Mouse (Mus musculus): ENCODE data around the gene Ahcyl2. TPM values are rescaled to one million over a fixed set of nuclear protein-coding genes. Genes with fewer than 3 reads are reported as not detected.
"Not testable (repeated sequence)": the region's sequence is repeated elsewhere in the genome, so short reads cannot be mapped to it uniquely, and the experiment has no call there.

The Ahcyl2 gene
- polyA plus RNA-seq, 1 experiment: 69.7 TPM

DNA sequence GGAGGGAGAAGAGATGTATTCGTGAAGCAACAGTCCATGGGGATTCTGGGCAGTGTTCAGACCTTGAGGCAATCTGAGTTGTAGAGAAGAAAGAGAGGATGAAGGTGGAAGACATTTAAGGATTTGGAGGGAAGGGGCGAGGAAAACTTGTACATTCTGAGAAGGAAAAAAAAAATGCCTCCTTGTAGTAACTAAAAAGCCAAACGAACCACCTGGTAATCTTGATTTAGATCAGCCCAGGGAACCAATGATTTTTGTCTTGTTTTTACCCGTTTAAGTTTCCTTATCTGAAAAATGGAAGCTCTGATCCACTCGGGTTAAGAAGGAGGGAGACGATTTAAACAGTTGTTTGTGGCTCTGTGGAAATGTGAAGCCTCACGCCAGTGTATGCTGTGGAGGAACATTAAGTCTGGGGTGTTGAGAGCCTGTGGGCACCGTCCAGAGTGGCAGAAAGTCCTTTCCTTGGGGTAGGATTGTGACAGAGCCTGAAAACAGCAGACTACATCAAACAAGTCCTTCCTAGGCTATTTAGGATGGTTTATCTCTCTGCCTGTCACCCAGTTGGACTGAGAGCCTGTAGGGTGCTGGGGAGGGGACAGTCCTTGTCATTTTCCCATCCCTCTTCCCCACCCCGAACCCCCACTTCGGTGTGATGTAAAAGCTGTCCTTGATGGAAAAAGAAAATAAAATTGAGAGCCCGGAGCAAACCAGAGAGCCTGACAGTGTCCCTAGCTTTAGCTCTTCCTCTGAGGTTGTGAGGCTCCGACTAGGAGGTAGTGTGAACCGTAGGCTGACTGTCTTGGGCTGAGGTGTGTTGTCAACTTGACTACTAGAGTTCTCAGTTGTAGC is 31.0 kb upstream of the Ahcyl2 start:
- Histone ChIP-seq H3K4me3 (replicated peaks; ENCODE audit: extremely low read depth, low read depth, low read length) (peak overlapping the region; percentile 72), H3K4me1 (ENCODE audit: control insufficient read depth, insufficient read depth, low read length) (peaks cover 7% of the 10 kb centered on the region)
- WGBS: 15% methylated on average over 13 of the region's 13 CpGs
- no peak for DNase-seq
- TF ChIP-seq POLR2A (IDR thresholded peaks at IDR 0.05; ENCODE audit: borderline replicate concordance, extremely low read depth, low read depth, low read length) (no peak), CTCF (IDR thresholded peaks at IDR 0.05; ENCODE audit: insufficient read depth, low read length) (no peak)

DNA sequence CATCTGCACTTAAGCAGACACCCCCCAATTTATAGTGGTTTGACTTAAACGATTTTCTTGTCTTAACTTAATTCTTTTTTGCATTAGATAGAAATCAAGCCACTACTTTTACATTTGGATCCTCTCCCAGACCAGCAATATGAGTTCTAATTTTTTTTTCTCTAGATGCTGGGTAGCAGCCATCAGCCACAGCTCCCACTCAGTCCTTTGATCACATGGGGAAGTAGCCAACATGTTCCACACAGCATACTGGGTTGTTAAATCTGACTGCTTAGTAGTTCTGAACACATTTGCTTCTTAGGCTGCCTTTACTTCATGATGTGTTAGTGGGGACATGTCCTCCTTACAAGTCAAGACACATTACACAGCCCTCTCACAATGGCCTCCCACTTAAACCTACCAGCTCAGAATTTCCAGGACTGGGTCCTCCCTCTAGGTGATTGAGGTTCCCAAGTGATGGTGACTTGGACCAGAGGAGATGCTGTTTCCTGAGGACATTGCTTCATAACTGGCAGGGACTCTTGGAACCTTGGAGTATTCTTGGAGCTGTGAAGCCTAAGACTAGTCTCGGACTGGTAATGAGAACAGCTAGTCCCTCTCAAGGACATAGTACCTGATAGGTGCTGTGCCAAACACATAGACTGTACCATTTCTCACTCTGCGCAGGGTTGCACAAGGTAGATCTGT is 16.2 kb upstream of the Ahcyl2 start:
- H3K4me3 ChIP-seq (replicated peaks; ENCODE audit: extremely low read depth, low read depth, low read length): no peak overlapping the region
- DNase-seq: no peak
- no peak for TF ChIP-seq CTCF (IDR thresholded peaks at IDR 0.05; ENCODE audit: insufficient read depth, low read length)
- TF ChIP-seq POLR2A (IDR thresholded peaks at IDR 0.05; ENCODE audit: borderline replicate concordance, extremely low read depth, low read depth, low read length): no peak
- no peaks in the 10 kb centered on the region for H3K4me1 ChIP-seq (ENCODE audit: control insufficient read depth, insufficient read depth, low read length)
- 76% methylated on average over 3 of the region's 3 CpGs for WGBS

DNA sequence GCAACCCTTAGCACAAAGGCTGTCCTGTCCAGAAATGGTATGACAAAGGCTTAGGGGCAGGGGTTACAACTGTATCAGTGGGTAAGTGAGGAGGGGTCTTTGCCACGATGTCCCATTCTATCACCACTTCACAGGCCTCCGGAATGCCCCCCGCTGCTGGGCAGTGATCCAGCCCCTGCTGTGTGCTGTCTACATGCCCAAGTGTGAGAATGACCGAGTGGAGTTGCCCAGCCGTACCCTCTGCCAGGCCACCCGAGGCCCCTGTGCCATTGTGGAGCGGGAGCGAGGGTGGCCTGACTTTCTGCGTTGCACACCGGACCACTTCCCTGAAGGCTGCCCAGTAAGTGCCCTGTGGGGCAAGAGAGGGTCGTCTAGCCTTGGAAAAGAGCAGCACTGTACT is 14.5 kb upstream of the Ahcyl2 start:
- no peak overlapping the region for H3K4me3 ChIP-seq (replicated peaks; ENCODE audit: extremely low read depth, low read depth, low read length)
- DNase-seq: no peak
- 88% methylated on average over 11 of the region's 11 CpGs for WGBS
- no peaks in the 10 kb centered on the region for H3K4me1 ChIP-seq (ENCODE audit: control insufficient read depth, insufficient read depth, low read length)
- TF ChIP-seq POLR2A (IDR thresholded peaks at IDR 0.05; ENCODE audit: borderline replicate concordance, extremely low read depth, low read depth, low read length) (no peak), CTCF (IDR thresholded peaks at IDR 0.05; ENCODE audit: insufficient read depth, low read length) (no peak)

DNA sequence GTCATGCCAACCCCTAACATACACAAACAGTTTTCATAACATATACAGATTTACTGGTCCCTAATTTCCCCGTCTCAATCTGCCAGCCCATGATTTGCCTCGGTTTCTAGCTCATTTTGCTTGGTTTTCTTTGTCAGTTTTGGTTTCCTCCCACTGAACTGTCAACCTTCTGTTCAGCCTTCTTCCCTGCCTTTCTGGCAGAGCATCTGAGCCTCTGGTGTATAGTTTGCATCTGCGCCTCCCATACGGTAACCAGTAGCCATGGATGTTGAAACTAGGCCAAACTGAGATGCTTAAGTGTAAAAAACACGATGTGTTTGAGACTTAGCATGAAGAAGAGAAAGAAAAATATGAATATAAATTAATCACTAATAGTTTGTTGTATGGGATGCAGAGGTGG is 11.8 kb upstream of the Ahcyl2 start:
- DNase-seq: no peak
- H3K4me1 ChIP-seq (ENCODE audit: control insufficient read depth, insufficient read depth, low read length): no peaks in the 10 kb centered on the region
- WGBS: 87% methylated on average over 5 of the region's 5 CpGs
- no peak for TF ChIP-seq POLR2A (IDR thresholded peaks at IDR 0.05; ENCODE audit: borderline replicate concordance, extremely low read depth, low read depth, low read length)
- no peak for TF ChIP-seq CTCF (IDR thresholded peaks at IDR 0.05; ENCODE audit: insufficient read depth, low read length)
- H3K4me3 ChIP-seq (replicated peaks; ENCODE audit: extremely low read depth, low read depth, low read length): no peak overlapping the region

DNA sequence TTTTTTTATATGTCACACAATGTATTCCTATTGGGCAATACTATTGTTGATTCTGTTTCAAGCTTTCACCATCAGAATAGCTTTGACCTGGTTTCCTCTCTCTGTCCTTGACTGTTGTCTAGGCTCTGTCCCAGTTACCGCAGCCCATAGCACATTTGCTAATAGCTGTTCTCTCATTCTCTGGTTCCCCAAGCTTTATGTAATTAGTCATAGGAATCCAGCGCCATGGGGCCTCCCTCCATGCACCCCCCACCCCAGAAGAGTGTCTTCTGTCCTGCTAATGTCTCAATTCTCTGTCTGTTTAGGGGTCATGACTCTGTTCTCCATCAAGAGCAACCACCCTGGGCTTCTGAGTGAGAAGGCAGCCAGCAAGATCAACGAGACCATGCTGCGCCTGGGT is 11.3 kb upstream of the Ahcyl2 start:
- WGBS: 92% methylated on average over 4 of the region's 4 CpGs
- H3K4me3 ChIP-seq (replicated peaks; ENCODE audit: extremely low read depth, low read depth, low read length): no peak overlapping the region
- no peaks in the 10 kb centered on the region for H3K4me1 ChIP-seq (ENCODE audit: control insufficient read depth, insufficient read depth, low read length)
- no peak for DNase-seq
- TF ChIP-seq CTCF (IDR thresholded peaks at IDR 0.05; ENCODE audit: insufficient read depth, low read length): no peak
- TF ChIP-seq POLR2A (IDR thresholded peaks at IDR 0.05; ENCODE audit: borderline replicate concordance, extremely low read depth, low read depth, low read length): no peak

DNA sequence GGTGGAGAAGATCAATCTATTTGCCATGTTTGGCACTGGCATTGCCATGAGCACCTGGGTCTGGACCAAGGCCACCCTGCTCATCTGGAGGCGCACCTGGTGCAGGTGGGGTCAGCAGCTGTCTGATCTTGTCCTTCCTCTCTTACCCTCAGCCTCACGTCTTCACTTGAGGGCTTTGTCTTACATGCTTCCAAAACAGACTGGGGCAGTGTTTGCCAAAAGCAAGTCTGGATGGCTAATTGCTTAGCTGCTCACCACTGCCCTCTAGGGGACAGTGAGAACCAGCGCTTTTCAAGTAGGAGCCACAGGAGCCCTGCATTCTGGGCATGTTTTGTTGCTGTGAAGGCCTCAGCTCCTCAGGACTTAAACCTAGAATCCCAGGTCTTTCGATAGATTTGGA is 9.4 kb upstream of the Ahcyl2 start:
- peak; percentile 68 for DNase-seq
- Histone ChIP-seq H3K4me3 (replicated peaks; ENCODE audit: extremely low read depth, low read depth, low read length) (no peak overlapping the region), H3K4me1 (ENCODE audit: control insufficient read depth, insufficient read depth, low read length) (no peaks in the 10 kb centered on the region)
- WGBS: 41% methylated on average over 4 of the region's 4 CpGs
- no peak for TF ChIP-seq POLR2A (IDR thresholded peaks at IDR 0.05; ENCODE audit: borderline replicate concordance, extremely low read depth, low read depth, low read length)
- TF ChIP-seq CTCF (IDR thresholded peaks at IDR 0.05; ENCODE audit: insufficient read depth, low read length): peak; percentile 90

DNA sequence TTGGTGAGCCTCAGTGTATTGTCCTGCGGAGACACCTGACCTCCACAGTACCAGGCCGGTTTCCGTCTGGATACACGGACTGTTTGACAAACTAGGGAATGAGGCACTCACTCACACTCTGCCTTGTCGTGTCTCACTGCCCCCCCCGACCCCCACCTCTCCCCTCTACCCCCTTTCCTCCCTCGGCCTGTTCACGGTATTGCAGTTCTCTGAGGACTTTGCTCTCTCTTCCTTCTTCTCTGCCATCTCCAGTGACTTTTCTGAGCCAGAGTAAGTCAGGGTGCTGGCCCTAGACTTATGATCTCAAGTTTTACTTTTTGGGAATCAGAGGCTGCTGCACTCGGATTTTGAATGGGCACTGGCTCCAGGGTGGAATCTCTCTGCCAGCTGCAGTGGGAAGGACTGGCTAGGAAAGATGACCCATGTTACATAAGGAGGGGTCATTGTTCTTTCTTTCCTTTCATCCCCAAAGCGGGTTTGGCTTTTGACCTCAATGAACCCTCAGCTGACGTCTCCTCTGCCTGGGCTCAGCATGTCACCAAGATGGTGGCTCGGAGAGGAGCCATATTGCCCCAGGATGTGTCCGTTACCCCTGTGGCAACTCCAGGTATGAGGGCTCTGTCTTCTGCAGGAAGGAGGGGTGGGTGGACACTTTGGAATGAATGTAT is 8.7 kb upstream of the Ahcyl2 start:
- TF ChIP-seq POLR2A (IDR thresholded peaks at IDR 0.05; ENCODE audit: borderline replicate concordance, extremely low read depth, low read depth, low read length) (no peak), CTCF (IDR thresholded peaks at IDR 0.05; ENCODE audit: insufficient read depth, low read length) (no peak)
- Histone ChIP-seq H3K4me3 (replicated peaks; ENCODE audit: extremely low read depth, low read depth, low read length) (no peak overlapping the region), H3K4me1 (ENCODE audit: control insufficient read depth, insufficient read depth, low read length) (no peaks in the 10 kb centered on the region)
- 84% methylated on average over 13 of the region's 13 CpGs for WGBS
- DNase-seq: no peak

DNA sequence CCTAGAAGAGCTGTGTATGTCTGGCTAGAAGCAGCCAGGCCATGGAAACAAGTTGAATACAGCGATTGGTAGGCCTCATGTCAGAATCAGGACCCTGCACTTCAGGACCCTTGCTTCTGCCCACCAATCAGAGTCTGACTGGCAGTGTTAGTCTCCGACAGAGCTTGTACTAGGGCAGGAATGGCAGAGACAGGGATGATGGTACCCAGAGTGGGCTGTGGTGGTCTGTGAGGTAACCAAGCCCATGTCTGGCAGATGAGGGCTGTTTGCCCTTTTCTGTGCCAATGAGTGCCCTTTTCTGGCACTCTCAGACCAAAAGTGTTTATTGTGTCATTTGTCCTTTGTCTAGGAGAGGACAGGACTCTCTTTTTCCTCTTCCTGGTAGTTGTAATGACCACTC is 7.4 kb upstream of the Ahcyl2 start:
- DNase-seq; H3K4me3 ChIP-seq (replicated peaks; ENCODE audit: extremely low read depth, low read depth, low read length); H3K4me1 ChIP-seq (ENCODE audit: control insufficient read depth, insufficient read depth, low read length): not testable (repeated sequence)
- WGBS: 92% methylated on average over 2 of the region's 2 CpGs

DNA sequence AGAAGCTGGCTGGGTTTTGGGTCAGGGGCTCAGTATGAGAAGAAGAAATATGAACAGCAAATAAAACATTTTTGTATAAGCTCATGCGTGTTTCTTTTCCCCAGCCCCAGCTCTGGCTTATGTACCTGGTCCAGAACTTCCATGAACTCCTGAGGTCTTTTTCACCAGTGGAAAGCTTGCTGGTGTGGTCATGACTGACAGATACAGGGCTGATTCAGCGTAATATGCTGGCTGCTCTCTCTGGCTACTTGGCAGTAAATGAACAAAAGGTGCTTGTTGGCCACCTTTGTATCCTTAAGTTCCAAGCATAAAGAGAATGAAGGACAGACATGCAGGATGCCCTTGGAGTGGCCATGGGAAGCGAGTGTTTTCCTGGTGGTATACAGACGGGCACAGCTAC is 6.5 kb upstream of the Ahcyl2 start:
- no peaks in the 10 kb centered on the region for H3K4me1 ChIP-seq (ENCODE audit: control insufficient read depth, insufficient read depth, low read length)
- TF ChIP-seq CTCF (IDR thresholded peaks at IDR 0.05; ENCODE audit: insufficient read depth, low read length): no peak
- no peak for TF ChIP-seq POLR2A (IDR thresholded peaks at IDR 0.05; ENCODE audit: borderline replicate concordance, extremely low read depth, low read depth, low read length)
- no peak for DNase-seq
- 87% methylated on average over 4 of the region's 4 CpGs for WGBS
- H3K4me3 ChIP-seq (replicated peaks; ENCODE audit: extremely low read depth, low read depth, low read length): no peak overlapping the region

Data from lung, adult 2 months (tissue).